Mouse (Mus musculus): ENCODE results near the gene Cct7. TPM values are rescaled to one million over a fixed set of nuclear protein-coding genes. Genes with fewer than 3 reads are reported as not detected.

The Cct7 gene
- polyA plus RNA-seq, 1 experiment: 207 TPM

DNA sequence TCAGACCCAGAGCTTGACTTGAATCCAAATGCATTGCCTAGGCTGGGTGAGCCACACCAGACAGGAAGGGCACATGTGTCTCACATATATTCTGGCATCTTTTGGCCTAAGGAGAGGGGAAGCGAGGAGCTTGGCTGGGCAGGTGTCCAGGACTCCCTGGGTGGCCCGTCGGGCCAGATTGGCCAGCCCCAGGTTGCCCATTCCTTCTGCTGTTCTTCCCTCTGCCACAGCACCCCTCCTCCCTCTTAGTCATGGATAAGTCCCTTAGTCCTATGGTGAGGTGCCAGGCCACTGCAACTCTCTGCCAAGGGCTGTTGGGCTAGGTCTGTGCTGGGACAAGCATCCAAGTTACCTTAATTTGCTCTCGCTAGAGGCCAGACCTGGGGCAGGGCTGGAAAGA lies 64.6 kb downstream of the Cct7 start:
- peak overlapping the region; percentile 68 for H3K27ac ChIP-seq (ENCODE audit: insufficient read depth, low read length)
- TF ChIP-seq CTCF (IDR thresholded peaks at IDR 0.05; ENCODE audit: borderline replicate concordance, insufficient read depth, low read depth, low read length) (no peak), POLR2A (IDR thresholded peaks at IDR 0.05; ENCODE audit: borderline replicate concordance, insufficient read depth, low read length) (no peak)
- DNase-seq: peak; percentile 98 to 99
- H3K27me3 ChIP-seq (ENCODE audit: control insufficient read depth, insufficient read depth, low read length): no peaks in the 10 kb centered on the region
- 7% methylated on average over 4 of the region's 4 CpGs for WGBS
- peaks cover 35% of the 10 kb centered on the region for H3K4me1 ChIP-seq (ENCODE audit: control insufficient read depth, insufficient read depth, low read length)
- H3K4me3 ChIP-seq (replicated peaks; ENCODE audit: insufficient read depth, low read depth, low read length): no peak overlapping the region

Other genes starting within 250 kb of the Cct7 start
- gene Sfxn5, start 118.1 kb upstream of the Cct7 start, polyA plus RNA-seq (2012; rRNA removed): 169 and 172 TPM in 2 replicates
- gene Rab11fip5, start 76.9 kb upstream of the Cct7 start, polyA plus RNA-seq (2012; rRNA removed): 70.7 and 75.2 TPM in 2 replicates
- not detected in 2 replicates for gene Noto, start 27.6 kb upstream of the Cct7 start, polyA plus RNA-seq (2012; rRNA removed)
- 35.3 and 38.8 TPM in 2 replicates for gene Smyd5, start 19.5 kb upstream of the Cct7 start, polyA plus RNA-seq (2012; rRNA removed)
- 21.2 and 21.5 TPM in 2 replicates for gene Pradc1, start 456 bp downstream of the Cct7 start, polyA plus RNA-seq (2012; rRNA removed)
- 32.9 and 33.8 TPM in 2 replicates for gene Fbxo41, start 51.5 kb downstream of the Cct7 start, polyA plus RNA-seq (2012; rRNA removed)
- gene Egr4, start 62.1 kb downstream of the Cct7 start, polyA plus RNA-seq (2012; rRNA removed): 8.3 and 9.8 TPM in 2 replicates
- gene Alms1, start 136.0 kb downstream of the Cct7 start, polyA plus RNA-seq (2012; rRNA removed): 14.1 and 14.9 TPM in 2 replicates

All from cerebellum, adult 2 months (tissue).